Mouse (Mus musculus) kidney, embryonic 15.5 days (tissue): ENCODE results near the gene Erc2. TPM values are rescaled to one million over a fixed set of nuclear protein-coding genes. Genes with fewer than 3 reads are reported as not detected.

ENCODE experiments used
- ATAC-seq: fragments of 200-750 bp; cut with Nextera tagmentation; replicated peaks from 2 replicates; pipeline ENCODE4 v1.8.0; 2017; ENCODE audit warnings: moderate TSS enrichment; ENCODE audit not compliant: low FRiP score
- H3K27ac ChIP-seq: fragments of 300-500 bp; sonication (generic); 2 replicates; pipeline ENCODE4 v1.5.1; 2015; ENCODE audit warnings: mild to moderate bottlenecking, inconsistent platforms
- H3K27me3 ChIP-seq: fragments of 300-500 bp; sonication (generic); 2 replicates; pipeline ENCODE4 v1.6.1; 2015; ENCODE audit warnings: inconsistent platforms
- H3K36me3 ChIP-seq: fragments of 300-500 bp; sonication (generic); 2 replicates; pipeline ENCODE4 v1.6.1; 2015; ENCODE audit warnings: inconsistent platforms
- H3K4me1 ChIP-seq: fragments of 300-500 bp; sonication (generic); 2 replicates; pipeline ENCODE4 v1.6.1; 2015; ENCODE audit warnings: inconsistent platforms
- H3K4me2 ChIP-seq: fragments of 300-500 bp; sonication (generic); 2 replicates; pipeline ENCODE4 v1.6.1; 2015; ENCODE audit warnings: moderate library complexity, mild to moderate bottlenecking, inconsistent platforms
- H3K4me3 ChIP-seq: fragments of 300-500 bp; sonication (generic); replicated peaks from 2 replicates; pipeline ENCODE4 v1.5.1; 2015; ENCODE audit warnings: mild to moderate bottlenecking, inconsistent platforms
- H3K9ac ChIP-seq: fragments of 300-500 bp; sonication (generic); 2 replicates; pipeline ENCODE4 v1.6.1; 2015; ENCODE audit warnings: mild to moderate bottlenecking, inconsistent platforms
- H3K9me3 ChIP-seq: fragments of 300-500 bp; sonication (generic); replicated peaks from 2 replicates; pipeline ENCODE4 v1.6.1; 2016; ENCODE audit warnings: inconsistent platforms
- WGBS: fragments of 180-500 bp; shearing (Covaris S2); methylation state at CpG from one replicate; pipeline ENCODE4 v1.1.7; 2015; ENCODE audit warnings: mixed read lengths; 5-methylcytosine and 5-hydroxymethylcytosine counted together
- polyA plus RNA-seq: library from polyadenylated mRNA; unstranded; fragments of >200 nt; fragmentation: Nextera tagmentation; extraction: Ambion mirVana; gene quantifications from 2 replicates; pipeline ENCODE4 v1.2.1, GENCODE M21; 2015

The Erc2 gene
- polyA plus RNA-seq, 1 experiment from 2014 or later = 7.0 TPM

GRCm38 (mm10) chr14:28057885-28058860, 435.9 kb downstream of the Erc2 start:
- Histone ChIP-seq H3K4me3 (no peak overlapping the region), H3K4me1 (peaks cover 20% of the 10 kb centered on the region), H3K36me3 (no peaks in the 10 kb centered on the region), H3K9ac (no peak overlapping the region), H3K27me3 (no peaks in the 10 kb centered on the region), H3K4me2 (peak overlapping the region; percentile 20), H3K9me3 (no peaks in the 10 kb centered on the region), H3K27ac (peak overlapping the region; percentile 86)
- peak; percentile 94 for ATAC-seq
- whole genome bisulfite sequencing = 14% methylated on average over 18 of the region's 18 CpGs

DNA sequence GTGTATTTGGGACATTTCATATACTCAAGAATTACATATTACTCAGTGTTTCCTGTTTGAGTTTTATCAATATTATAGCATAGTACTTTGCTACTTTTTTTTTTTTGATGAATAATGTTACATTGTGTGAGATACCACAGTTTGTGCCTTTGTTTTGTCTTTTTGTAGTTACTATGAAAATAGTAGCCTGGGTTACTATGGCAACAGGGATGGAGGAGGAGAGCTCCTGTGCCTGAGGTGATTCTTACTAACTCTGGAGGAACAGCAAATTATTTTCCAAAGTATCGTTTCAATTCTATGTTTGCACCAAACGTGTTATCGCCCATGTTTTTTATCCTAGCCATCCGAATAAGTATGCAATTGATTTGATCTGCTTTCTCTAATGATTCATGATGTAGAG, 438.7 kb downstream of the Erc2 start:
- WGBS = 83% methylated on average over 4 of the region's 4 CpGs
- ATAC-seq = no peak
- Histone ChIP-seq H3K9ac (no peak overlapping the region), H3K27ac (no peak overlapping the region), H3K4me3 (no peak overlapping the region), H3K4me1 (peaks cover 19% of the 10 kb centered on the region), H3K36me3 (no peaks in the 10 kb centered on the region), H3K27me3 (no peaks in the 10 kb centered on the region), H3K9me3 (no peaks in the 10 kb centered on the region), H3K4me2 (no peak overlapping the region)

GRCm38 (mm10) chr14:28061649-28062375, 439.6 kb downstream of the Erc2 start:
- Histone ChIP-seq H3K9ac (no peak overlapping the region), H3K27ac (no peak overlapping the region), H3K27me3 (no peaks in the 10 kb centered on the region), H3K9me3 (no peaks in the 10 kb centered on the region), H3K4me3 (no peak overlapping the region), H3K36me3 (no peaks in the 10 kb centered on the region), H3K4me1 (peaks cover 15% of the 10 kb centered on the region), H3K4me2 (no peak overlapping the region)
- no peak for ATAC-seq
- WGBS = 40% methylated on average over 3 of the region's 3 CpGs

GRCm38 (mm10) chr14:28068021-28068420, 445.8 kb downstream of the Erc2 start:
- ATAC-seq = no peak

GRCm38 (mm10) chr14:28069826-28070225, 447.6 kb downstream of the Erc2 start:
- Histone ChIP-seq H3K9ac (no peak overlapping the region), H3K36me3 (no peaks in the 10 kb centered on the region), H3K27ac (no peak overlapping the region), H3K9me3 (no peaks in the 10 kb centered on the region), H3K27me3 (no peaks in the 10 kb centered on the region), H3K4me2 (no peak overlapping the region), H3K4me3 (no peak overlapping the region), H3K4me1 (no peaks in the 10 kb centered on the region)
- no peak for ATAC-seq
- WGBS = 85% methylated on average over 2 of the region's 2 CpGs

More at GRCm38 (mm10) chr14:28068021-28068420, 445.8 kb downstream of the Erc2 start:
- no peaks in the 10 kb centered on the region for H3K4me1 ChIP-seq
- no peak overlapping the region for H3K27ac ChIP-seq
- no peak overlapping the region for H3K4me2 ChIP-seq
- 59% methylated on average over 12 of the region's 12 CpGs for WGBS
- H3K9ac ChIP-seq = no peak overlapping the region
- no peaks in the 10 kb centered on the region for H3K9me3 ChIP-seq
- H3K4me3 ChIP-seq = no peak overlapping the region
- H3K36me3 ChIP-seq = no peaks in the 10 kb centered on the region
- no peaks in the 10 kb centered on the region for H3K27me3 ChIP-seq

DNA sequence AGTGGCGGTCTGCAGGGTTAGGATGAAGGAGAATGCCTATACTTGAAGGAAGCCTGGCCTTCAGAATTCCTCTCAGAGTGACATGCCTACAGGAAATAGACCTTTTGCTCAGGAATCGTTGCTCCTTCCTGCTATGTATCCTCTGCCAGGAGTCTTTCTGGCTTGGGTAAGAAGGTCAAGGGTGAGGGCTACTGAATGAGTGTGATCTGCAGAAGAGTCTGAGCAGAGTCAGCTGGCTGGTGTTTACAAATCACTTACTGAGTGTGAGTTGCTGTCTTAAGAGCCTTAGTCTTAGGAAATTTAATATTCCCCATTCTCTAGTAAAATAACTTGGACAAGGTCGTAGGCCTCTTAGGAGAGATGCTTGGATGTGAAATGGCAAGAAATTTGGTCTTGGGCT, 450.3 kb downstream of the Erc2 start:
- ATAC-seq = no peak
- H3K36me3 ChIP-seq = no peaks in the 10 kb centered on the region
- H3K9me3 ChIP-seq = no peaks in the 10 kb centered on the region
- H3K4me2 ChIP-seq = no peak overlapping the region
- no peak overlapping the region for H3K4me3 ChIP-seq
- 63% methylated on average over 3 of the region's 3 CpGs for WGBS
- no peaks in the 10 kb centered on the region for H3K27me3 ChIP-seq
- no peak overlapping the region for H3K27ac ChIP-seq
- H3K4me1 ChIP-seq = no peaks in the 10 kb centered on the region
- H3K9ac ChIP-seq = no peak overlapping the region

DNA sequence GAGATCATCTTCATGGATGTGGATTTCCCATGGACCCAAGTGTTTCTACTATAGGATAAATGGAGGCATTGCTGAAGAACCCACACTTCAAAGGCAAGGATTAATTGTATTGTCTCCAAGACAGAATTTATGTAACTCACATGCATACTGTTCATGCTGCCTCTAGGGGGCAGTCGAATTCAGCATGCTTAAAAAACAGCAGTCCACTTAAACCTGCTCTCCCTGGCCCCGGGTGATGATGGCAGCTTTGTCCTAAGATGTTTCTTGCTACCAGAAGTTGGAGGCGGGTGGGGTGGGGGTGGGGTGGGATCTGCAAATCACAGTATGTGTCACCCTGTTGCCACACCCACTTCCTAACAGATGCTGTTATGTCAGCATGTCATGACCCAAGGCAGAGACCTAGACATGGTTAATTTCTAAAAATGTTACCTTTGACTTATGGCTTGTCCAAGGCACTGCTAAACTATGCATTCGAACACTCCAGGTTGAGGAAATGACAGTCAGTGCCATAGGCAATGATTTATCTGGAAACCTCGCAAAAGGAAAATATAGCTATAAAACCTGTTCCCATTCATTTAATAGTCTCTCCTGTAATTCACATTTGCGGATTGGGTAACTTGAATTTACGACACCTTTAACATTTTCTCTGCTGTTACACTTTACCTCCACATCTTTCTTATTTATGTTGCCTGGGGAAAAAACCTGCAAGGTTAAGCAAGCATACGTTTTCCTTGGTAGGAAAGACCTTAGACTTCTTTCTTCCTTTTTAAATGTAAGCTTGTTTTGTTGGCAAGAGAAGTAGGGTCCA, 467.6 kb downstream of the Erc2 start:
- Histone ChIP-seq H3K36me3 (no peaks in the 10 kb centered on the region), H3K9ac (no peak overlapping the region), H3K4me1 (no peaks in the 10 kb centered on the region), H3K27ac (no peak overlapping the region), H3K4me2 (no peak overlapping the region), H3K9me3 (no peaks in the 10 kb centered on the region), H3K27me3 (no peaks in the 10 kb centered on the region), H3K4me3 (no peak overlapping the region)
- 32% methylated on average over 8 of the region's 8 CpGs for WGBS
- ATAC-seq = peak; percentile 69

- Histone ChIP-seq H3K4me2 (no peak overlapping the region), H3K27me3 (no peaks in the 10 kb centered on the region), H3K4me3 (no peak overlapping the region), H3K9me3 (no peaks in the 10 kb centered on the region), H3K36me3 (no peaks in the 10 kb centered on the region), H3K9ac (no peak overlapping the region), H3K27ac (no peak overlapping the region), H3K4me1 (no peaks in the 10 kb centered on the region)
- WGBS = 100% methylated on average over 1 of the region's 1 CpGs
- ATAC-seq = no peak
Observed at GRCm38 (mm10) chr14:28091367-28091766, 469.1 kb downstream of the Erc2 start.

DNA sequence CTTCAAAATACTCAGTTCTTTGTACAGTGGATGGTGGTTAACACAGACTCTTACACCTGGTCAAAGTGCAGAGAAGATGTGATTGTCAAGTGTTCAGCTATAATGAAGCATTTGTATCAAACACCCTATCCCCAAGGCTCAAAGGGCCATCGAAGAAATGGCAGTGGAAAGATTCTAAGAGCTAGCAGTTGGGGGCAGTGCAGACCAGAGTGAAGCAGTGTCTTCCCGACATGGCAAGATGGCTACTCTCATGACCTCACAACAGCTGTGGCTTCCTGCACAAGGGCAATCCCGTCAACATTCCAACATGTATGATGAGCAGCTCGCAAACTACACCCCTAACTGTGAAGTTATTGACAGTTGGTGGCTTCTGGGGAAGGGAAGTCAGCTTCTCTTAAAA, 471.0 kb downstream of the Erc2 start:
- Histone ChIP-seq H3K4me3 (no peak overlapping the region), H3K9me3 (no peaks in the 10 kb centered on the region), H3K27me3 (no peaks in the 10 kb centered on the region), H3K4me2 (no peak overlapping the region), H3K36me3 (no peaks in the 10 kb centered on the region), H3K27ac (no peak overlapping the region), H3K9ac (no peak overlapping the region), H3K4me1 (0 out of 2 replicates have a peak, but pooled peaks cover 3% of the 10 kb centered on the region)
- 68% methylated on average over 4 of the region's 4 CpGs for WGBS
- no peak for ATAC-seq

GRCm38 (mm10) chr14:28093913-28094312, 471.7 kb downstream of the Erc2 start:
- H3K9ac ChIP-seq = no peak overlapping the region
- WGBS = 97% methylated on average over 1 of the region's 1 CpGs
- H3K36me3 ChIP-seq = no peaks in the 10 kb centered on the region
- H3K27me3 ChIP-seq = no peaks in the 10 kb centered on the region
- no peaks in the 10 kb centered on the region for H3K9me3 ChIP-seq
- no peak overlapping the region for H3K27ac ChIP-seq
- H3K4me2 ChIP-seq = no peak overlapping the region
- ATAC-seq = no peak
- no peak overlapping the region for H3K4me3 ChIP-seq
- 0 out of 2 replicates have a peak, but pooled peaks cover 3% of the 10 kb centered on the region for H3K4me1 ChIP-seq

GRCm38 (mm10) chr14:28099084-28099483, 476.9 kb downstream of the Erc2 start:
- H3K4me3 ChIP-seq = no peak overlapping the region
- no peak overlapping the region for H3K9ac ChIP-seq
- no peaks in the 10 kb centered on the region for H3K9me3 ChIP-seq
- no peak for ATAC-seq
- no peaks in the 10 kb centered on the region for H3K36me3 ChIP-seq
- 71% methylated on average over 5 of the region's 5 CpGs for WGBS
- 0 out of 2 replicates have a peak, but pooled peaks cover 3% of the 10 kb centered on the region for H3K4me1 ChIP-seq
- H3K27me3 ChIP-seq = no peaks in the 10 kb centered on the region
- no peak overlapping the region for H3K4me2 ChIP-seq
- peak overlapping the region; percentile 42; the same call in 1 of the 2 replicates for H3K27ac ChIP-seq
